Mouse (Mus musculus) small intestine, adult 2 months (tissue): ENCODE measurements around the gene Myl4.

Experiments used
- CTCF ChIP-seq: fragments of 200-500 bp; IDR thresholded peaks from 2 replicates; pipeline ENCODE4 v1.5.1; 2012; ENCODE audit warnings: low read depth, mild to moderate bottlenecking, control low read depth, inconsistent platforms, low read length, moderate library complexity, mixed read lengths; ENCODE audit not compliant: insufficient replicate concordance, insufficient read length; ENCODE audit errors: extremely low read depth
- POLR2A ChIP-seq: fragments of 200-500 bp; IDR thresholded peaks from 2 replicates; pipeline ENCODE4 v1.6.1; 2012; ENCODE audit warnings: low read depth, mild to moderate bottlenecking, control low read depth, inconsistent platforms, low read length, moderate library complexity

- no peak for TF ChIP-seq CTCF
- TF ChIP-seq POLR2A = no peak
These were observed 87.5 kb downstream of the Myl4 start for GRCm38 (mm10) chr11:104638006-104638405.
